Mouse (Mus musculus) hindbrain, embryonic 15.5 days (tissue): ENCODE measurements around the gene B3gat1. TPM values are rescaled to one million over a fixed set of nuclear protein-coding genes. Genes with fewer than 3 reads are reported as not detected.

Experiments used
- ATAC-seq: fragments of 200-750 bp; cut with Nextera tagmentation; 2 replicates; pipeline ENCODE4 v1.8.0; 2017; ENCODE audit warnings: low read depth, moderate number of reproducible peaks, moderate TSS enrichment; ENCODE audit not compliant: low FRiP score
- H3K27ac ChIP-seq: fragments of 300-500 bp; sonication (generic); replicated peaks from 2 replicates; pipeline ENCODE4 v1.5.1; 2015; ENCODE audit warnings: mild to moderate bottlenecking, inconsistent platforms
- H3K27me3 ChIP-seq: fragments of 300-500 bp; sonication (generic); 2 replicates; pipeline ENCODE4 v1.6.1; 2015; ENCODE audit warnings: control low read depth, inconsistent platforms
- H3K36me3 ChIP-seq: fragments of 300-500 bp; sonication (generic); 2 replicates; pipeline ENCODE4 v1.6.1; 2015; ENCODE audit warnings: control low read depth, inconsistent platforms
- H3K4me1 ChIP-seq: fragments of 300-500 bp; sonication (generic); replicated peaks from 2 replicates; pipeline ENCODE4 v1.6.1; 2015; ENCODE audit warnings: control low read depth, inconsistent platforms
- H3K4me2 ChIP-seq: fragments of 300-500 bp; sonication (generic); 2 replicates; pipeline ENCODE4 v1.6.1; 2015; ENCODE audit warnings: moderate library complexity, mild to moderate bottlenecking, inconsistent platforms
- H3K4me3 ChIP-seq: fragments of 300-500 bp; sonication (generic); 2 replicates; pipeline ENCODE4 v1.5.1; 2015; ENCODE audit warnings: mild to moderate bottlenecking, inconsistent platforms
- H3K9ac ChIP-seq: fragments of 300-500 bp; sonication (generic); 2 replicates; pipeline ENCODE4 v1.6.1; 2015; ENCODE audit warnings: inconsistent platforms
- H3K9me3 ChIP-seq: fragments of 300-500 bp; sonication (generic); 2 replicates; pipeline ENCODE4 v1.6.1; 2016; ENCODE audit warnings: control low read depth, inconsistent platforms
- WGBS: fragments of 180-500 bp; shearing (Covaris S2); methylation state at CpG from one replicate; pipeline ENCODE4 v1.1.7; 2015; 5-methylcytosine and 5-hydroxymethylcytosine counted together
- polyA plus RNA-seq: library from polyadenylated mRNA; unstranded; fragments of >200 nt; fragmentation: Nextera tagmentation; extraction: Ambion mirVana; gene quantifications from 2 replicates; pipeline ENCODE4 v1.2.1, GENCODE M21; 2015

The B3gat1 gene
- polyA plus RNA-seq, 1 experiment from 2014 or later: 51.0 TPM

DNA sequence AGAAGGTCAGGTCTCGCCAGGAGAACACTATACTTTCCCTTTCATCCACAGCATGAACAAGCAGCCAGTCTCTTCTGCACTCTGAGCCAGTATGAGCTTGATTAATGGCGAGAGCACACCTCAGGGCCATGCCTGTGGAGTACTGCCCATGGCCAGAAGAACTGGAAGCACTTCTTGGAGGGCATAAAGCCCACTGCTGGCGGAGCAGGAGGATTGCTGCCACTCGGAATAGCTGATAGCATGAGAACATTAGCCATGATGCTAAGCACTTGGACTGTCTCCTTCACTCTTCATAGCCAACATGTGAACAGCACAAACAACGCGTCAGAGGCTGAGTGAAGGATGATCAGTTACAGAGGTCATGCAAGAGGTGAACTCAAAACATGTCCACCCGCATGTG is 44.9 kb downstream of the B3gat1 start:
- Histone ChIP-seq H3K36me3 (no peaks in the 10 kb centered on the region), H3K4me3 (no peak overlapping the region), H3K4me1 (no peaks in the 10 kb centered on the region), H3K9me3 (no peaks in the 10 kb centered on the region), H3K27ac (no peak overlapping the region), H3K4me2 (no peak overlapping the region), H3K9ac (no peak overlapping the region), H3K27me3 (no peaks in the 10 kb centered on the region)
- ATAC-seq: no peak
- WGBS: 86% methylated on average over 7 of the region's 7 CpGs

DNA sequence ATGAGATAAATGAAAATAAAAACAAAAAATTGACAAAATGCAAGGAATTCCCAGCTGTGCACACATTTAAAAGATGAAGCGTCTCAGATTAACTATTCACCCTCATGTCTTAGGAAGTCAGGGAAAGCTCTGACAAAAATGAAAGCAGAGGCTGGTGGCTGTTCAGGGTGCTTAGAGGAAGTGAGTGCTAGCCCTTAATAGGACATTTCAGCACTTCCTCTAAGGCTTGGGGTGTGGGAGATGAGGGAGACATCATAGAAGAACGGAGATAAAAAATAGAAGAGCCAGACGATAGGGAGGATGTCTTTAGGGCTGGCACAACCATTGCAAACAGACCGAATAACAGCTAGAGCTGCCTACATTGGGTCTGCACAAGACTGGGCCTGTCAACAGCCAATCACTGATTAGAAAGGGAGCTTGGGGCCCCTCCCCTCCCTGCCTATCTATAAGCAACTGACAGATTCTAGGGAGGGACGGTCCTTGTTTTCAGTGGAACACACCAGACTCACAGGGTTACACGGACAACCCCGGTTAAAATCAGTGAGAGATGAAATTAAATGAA is 50.0 kb downstream of the B3gat1 start:
- WGBS: 58% methylated on average over 7 of the region's 7 CpGs
- no peak overlapping the region for H3K4me3 ChIP-seq
- H3K4me2 ChIP-seq: no peak overlapping the region
- H3K36me3 ChIP-seq: no peaks in the 10 kb centered on the region
- H3K27me3 ChIP-seq: no peaks in the 10 kb centered on the region
- ATAC-seq: 0 out of 2 replicates have a peak, but pooled peaks have one; percentile 48
- H3K9ac ChIP-seq: no peak overlapping the region
- no peaks in the 10 kb centered on the region for H3K4me1 ChIP-seq
- H3K9me3 ChIP-seq: no peaks in the 10 kb centered on the region
- H3K27ac ChIP-seq: no peak overlapping the region

DNA sequence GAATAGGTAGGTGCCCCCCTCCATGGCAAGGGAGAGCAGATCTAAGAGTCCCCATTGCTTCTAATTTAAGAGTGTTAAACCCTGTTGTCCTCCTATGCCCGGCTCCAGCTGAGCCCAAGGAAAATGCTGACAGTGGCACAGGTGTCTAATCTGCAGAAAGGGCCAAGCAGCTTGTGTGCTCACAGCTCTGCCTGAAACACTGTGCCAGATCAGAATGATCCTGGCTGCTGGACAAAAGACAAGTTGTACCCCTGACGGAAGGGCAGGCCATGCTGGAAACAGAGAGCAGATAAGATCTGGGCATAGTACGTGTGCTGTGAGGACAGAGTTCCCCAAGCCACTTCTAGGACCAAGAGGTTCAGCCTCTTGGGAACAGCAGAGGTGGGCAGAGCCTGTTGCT is 59.3 kb downstream of the B3gat1 start:
- H3K27me3 ChIP-seq: no peaks in the 10 kb centered on the region
- H3K4me2 ChIP-seq: no peak overlapping the region
- H3K9ac ChIP-seq: no peak overlapping the region
- 68% methylated on average over 3 of the region's 3 CpGs for WGBS
- ATAC-seq: no peak
- no peak overlapping the region for H3K4me3 ChIP-seq
- no peaks in the 10 kb centered on the region for H3K9me3 ChIP-seq
- H3K27ac ChIP-seq: no peak overlapping the region
- H3K4me1 ChIP-seq: no peaks in the 10 kb centered on the region
- H3K36me3 ChIP-seq: no peaks in the 10 kb centered on the region

DNA sequence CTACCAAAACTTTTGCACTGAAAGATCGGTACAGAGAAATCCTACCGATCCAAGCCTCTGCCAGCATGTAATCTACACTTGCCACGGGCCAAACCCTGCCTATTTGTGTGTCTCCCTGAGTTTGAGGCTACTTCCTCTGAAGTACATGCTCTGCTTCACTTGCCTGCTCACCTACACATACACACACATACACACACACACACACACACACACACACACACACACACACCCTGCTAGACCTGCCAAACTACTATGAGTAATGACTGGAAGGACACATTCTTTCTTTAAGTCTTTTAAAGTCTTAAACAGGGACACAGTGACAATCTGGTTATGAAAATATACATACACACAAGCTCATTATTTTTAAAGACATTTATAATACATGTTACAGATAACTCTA is 64.7 kb downstream of the B3gat1 start:
- Histone ChIP-seq H3K27me3 (no peaks in the 10 kb centered on the region), H3K4me3 (no peak overlapping the region), H3K9ac (no peak overlapping the region), H3K36me3 (no peaks in the 10 kb centered on the region), H3K9me3 (no peaks in the 10 kb centered on the region), H3K4me2 (no peak overlapping the region), H3K4me1 (no peaks in the 10 kb centered on the region), H3K27ac (no peak overlapping the region)
- ATAC-seq: no peak
- 93% methylated on average over 3 of the region's 3 CpGs for WGBS

DNA sequence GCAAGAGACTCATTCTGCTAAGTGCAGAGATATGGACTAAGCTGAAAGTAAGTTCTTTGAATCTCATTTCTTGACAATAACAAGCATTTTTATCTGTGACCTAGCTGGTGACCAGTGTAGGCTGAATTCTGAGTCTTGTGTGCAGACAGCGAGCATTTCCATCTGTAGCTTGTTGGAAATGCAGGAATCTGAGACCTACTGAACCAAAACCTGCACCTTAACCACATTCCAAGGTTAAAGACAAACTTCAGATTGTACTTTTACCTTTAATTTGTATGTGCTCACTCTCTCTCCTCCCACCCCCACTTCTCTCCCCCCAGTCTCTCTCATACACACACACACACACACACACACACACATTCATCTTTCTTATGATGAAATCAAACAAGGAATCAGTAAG is 65.2 kb downstream of the B3gat1 start:
- H3K9me3 ChIP-seq: no peaks in the 10 kb centered on the region
- no peaks in the 10 kb centered on the region for H3K27me3 ChIP-seq
- H3K4me2 ChIP-seq: no peak overlapping the region
- H3K4me3 ChIP-seq: no peak overlapping the region
- ATAC-seq: no peak
- no peak overlapping the region for H3K27ac ChIP-seq
- no peak overlapping the region for H3K9ac ChIP-seq
- 94% methylated on average over 1 of the region's 1 CpGs for WGBS
- H3K36me3 ChIP-seq: no peaks in the 10 kb centered on the region
- no peaks in the 10 kb centered on the region for H3K4me1 ChIP-seq

DNA sequence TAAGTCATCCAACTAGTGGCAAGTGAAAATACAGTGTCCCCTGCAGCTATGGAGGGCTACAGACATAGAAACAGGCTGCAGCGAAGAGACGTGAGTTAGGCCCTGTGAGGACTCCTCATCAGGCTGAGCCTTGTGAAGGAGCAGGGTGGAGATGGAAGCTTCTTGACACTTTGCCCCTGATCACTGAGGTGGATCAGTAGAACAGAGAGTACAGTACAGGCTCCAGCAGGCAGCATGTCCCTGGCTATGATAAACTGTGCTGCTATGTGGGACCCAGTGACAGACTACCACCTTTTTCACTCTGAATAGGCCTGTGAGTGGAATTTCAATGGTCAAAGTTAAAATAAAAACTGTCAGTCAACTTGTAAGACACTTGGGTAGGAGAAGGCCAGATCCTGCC is 66.8 kb downstream of the B3gat1 start:
- H3K27ac ChIP-seq: no peak overlapping the region
- ATAC-seq: no peak
- no peaks in the 10 kb centered on the region for H3K27me3 ChIP-seq
- H3K9me3 ChIP-seq: no peaks in the 10 kb centered on the region
- H3K9ac ChIP-seq: no peak overlapping the region
- no peak overlapping the region for H3K4me2 ChIP-seq
- H3K4me1 ChIP-seq: no peaks in the 10 kb centered on the region
- H3K4me3 ChIP-seq: no peak overlapping the region
- 95% methylated on average over 2 of the region's 2 CpGs for whole genome bisulfite sequencing
- no peaks in the 10 kb centered on the region for H3K36me3 ChIP-seq

DNA sequence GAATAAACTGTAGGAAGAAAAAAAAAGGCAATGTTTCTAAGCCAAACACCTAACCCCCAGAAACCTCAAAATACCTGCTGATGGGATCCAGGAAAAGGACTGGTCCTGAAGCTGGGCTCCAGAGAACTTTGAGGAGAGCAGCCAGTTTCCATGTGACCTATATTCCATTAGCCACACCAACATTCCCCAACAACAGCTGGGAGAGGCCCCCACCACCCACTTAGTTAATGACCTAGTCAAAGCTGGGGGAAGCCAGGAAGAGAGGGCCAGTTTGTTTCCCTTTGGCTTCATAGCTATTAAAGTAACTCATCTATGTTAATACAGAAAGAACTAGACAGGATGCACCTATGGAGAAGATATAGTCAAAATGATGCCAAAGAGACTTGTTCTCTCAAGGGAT is 70.8 kb downstream of the B3gat1 start:
- Histone ChIP-seq H3K36me3 (no peaks in the 10 kb centered on the region), H3K4me1 (peaks cover 9% of the 10 kb centered on the region), H3K4me3 (no peak overlapping the region), H3K27ac (no peak overlapping the region), H3K27me3 (no peaks in the 10 kb centered on the region), H3K4me2 (no peak overlapping the region), H3K9me3 (no peaks in the 10 kb centered on the region), H3K9ac (no peak overlapping the region)
- no peak for ATAC-seq

DNA sequence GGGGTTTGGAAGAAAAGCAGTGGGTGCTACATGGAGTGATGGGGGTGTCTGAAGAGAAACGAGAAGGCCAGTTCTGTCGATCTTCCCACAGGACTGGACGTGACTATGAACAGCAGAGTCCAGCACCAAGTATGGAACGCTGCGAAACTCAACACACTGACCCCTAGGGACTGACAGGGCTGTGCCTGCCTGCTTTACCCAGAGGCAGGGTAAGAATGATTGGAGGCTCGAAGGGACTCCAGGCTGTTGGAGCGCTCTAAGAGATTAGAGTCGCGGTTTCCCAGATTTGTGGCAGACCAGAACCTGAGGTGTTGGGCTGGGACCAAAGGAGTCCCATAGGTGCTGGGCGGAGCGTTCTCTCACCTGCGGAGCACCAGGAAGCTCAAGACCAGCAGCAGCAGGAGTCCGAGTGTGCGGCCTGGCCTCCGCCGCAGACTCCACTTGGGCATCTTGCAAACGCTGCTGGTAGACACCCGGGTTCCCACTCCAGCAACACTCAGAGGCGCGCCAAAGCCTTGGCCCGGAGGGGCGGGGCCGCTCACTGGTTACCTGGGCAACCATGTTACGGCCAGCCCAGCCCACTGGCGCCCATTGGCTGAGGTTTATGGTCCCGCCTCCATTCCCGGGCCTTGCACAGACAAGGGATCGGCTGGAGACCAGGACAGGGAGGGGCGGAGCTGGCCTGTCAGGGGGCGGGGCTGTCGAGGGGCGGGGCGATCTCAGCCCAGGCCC is 72.6 kb downstream of the B3gat1 start, which contains the start of gene Glb1l2:
Glb1l2 (minus strand) TSS at position 534 of the 732 bp plus-strand sequence.
- H3K27ac ChIP-seq: peak within 1 kb of the TSS; percentile 55; the same call in 1 of the 2 replicates

DNA sequence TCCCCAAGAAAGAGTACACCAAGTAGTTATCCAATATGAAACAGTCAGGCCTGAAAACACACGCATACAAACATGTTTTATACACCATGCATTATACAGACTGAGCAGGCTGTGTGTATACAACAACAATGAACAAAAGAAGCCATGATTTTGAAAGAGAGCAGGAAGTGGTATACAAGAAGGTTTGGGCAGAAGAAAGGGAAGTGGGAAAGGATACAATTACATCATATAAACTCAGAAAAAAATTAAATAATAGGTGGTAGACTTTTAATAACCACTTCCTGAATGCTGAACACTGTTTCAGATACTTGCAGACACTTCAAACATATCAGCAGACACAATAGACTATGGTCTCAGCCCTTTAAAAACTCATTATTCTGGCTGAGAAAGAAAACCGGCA is 75.2 kb downstream of the B3gat1 start:
- H3K27me3 ChIP-seq: no peaks in the 10 kb centered on the region
- no peak overlapping the region for H3K4me3 ChIP-seq
- WGBS: 83% methylated on average over 2 of the region's 2 CpGs
- no peak overlapping the region for H3K4me2 ChIP-seq
- H3K9me3 ChIP-seq: no peaks in the 10 kb centered on the region
- ATAC-seq: no peak
- peaks cover 9% of the 10 kb centered on the region for H3K4me1 ChIP-seq
- no peak overlapping the region for H3K27ac ChIP-seq
- no peak overlapping the region for H3K9ac ChIP-seq
- no peaks in the 10 kb centered on the region for H3K36me3 ChIP-seq

More for the DNA sequence above, 72.6 kb downstream of the B3gat1 start, which contains the start of gene Glb1l2:
- no peaks in the 10 kb centered on the region for H3K27me3 ChIP-seq
- ATAC-seq: peak; percentile 100
- no peaks in the 10 kb centered on the region for H3K9me3 ChIP-seq
- under 1% methylated on average over 33 of the region's 33 CpGs for WGBS
- H3K4me2 ChIP-seq: peak within 1 kb of the TSS; percentile 95
- H3K4me1 ChIP-seq: peaks cover 9% of the 10 kb centered on the region
- H3K9ac ChIP-seq: peak within 1 kb of the TSS; percentile 57
- H3K4me3 ChIP-seq: peak within 1 kb of the TSS; percentile 59
- H3K36me3 ChIP-seq: no peaks in the 10 kb centered on the region

Other genes starting within 250 kb of the B3gat1 start
- 2.0 and 2.5 TPM in 2 replicates for gene Glb1l2, start 72.7 kb downstream of the B3gat1 start, polyA plus RNA-seq
- gene Glb1l3, start 127.2 kb downstream of the B3gat1 start, polyA plus RNA-seq: not detected in 2 replicates
- gene Gm1110, start 189.4 kb downstream of the B3gat1 start, polyA plus RNA-seq: 0.16 and 0.47 TPM in 2 replicates